Mouse (Mus musculus): ENCODE data around the gene Sppl2a. TPM values are rescaled to one million over a fixed set of nuclear protein-coding genes. Genes with fewer than 3 reads are reported as not detected.

The Sppl2a gene
- 29.0 and 32.8 TPM in 2 replicates for polyA plus RNA-seq (2015; fragmentation: Nextera tagmentation; extraction: Ambion mirVana)

DNA sequence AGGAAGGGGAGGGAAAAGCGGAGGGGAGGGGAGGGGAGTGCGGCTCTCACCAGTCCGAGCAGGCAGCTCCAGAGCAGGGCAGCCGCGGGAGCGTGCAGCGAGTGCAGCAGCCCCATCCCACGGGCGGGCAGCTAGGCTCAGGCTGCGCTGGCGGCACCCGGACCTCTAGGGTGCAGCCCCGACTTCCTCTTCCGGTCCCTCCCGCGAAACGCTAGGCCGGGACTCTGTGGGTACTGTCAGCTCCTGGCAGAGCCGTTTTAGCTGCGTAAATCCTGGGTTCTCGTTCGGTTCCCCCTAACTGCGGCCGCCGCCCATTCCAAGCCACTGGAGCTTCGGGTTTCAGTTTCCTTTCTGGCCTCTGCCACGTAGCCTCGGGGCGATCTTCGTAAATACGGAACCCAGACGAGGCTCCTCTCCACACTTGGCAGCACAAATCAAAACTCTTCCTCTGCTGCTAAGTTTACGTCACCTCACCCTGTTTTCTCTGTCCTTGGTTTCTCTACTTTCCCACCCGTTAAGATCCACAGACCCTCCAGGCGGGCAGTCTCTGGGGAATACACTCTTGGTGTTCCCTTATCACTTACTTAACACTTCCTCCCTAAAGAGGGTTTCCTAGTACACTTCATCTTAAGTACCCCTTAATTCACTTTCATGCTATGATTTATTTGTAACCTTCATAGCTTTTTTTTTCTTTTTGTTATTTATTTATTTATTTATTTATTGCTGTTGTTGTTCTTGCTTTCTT lies at the start of gene Sppl2a:
Gene Sppl2a (minus strand): TSS at position 339 of the 745 bp plus-strand sequence.

DNA sequence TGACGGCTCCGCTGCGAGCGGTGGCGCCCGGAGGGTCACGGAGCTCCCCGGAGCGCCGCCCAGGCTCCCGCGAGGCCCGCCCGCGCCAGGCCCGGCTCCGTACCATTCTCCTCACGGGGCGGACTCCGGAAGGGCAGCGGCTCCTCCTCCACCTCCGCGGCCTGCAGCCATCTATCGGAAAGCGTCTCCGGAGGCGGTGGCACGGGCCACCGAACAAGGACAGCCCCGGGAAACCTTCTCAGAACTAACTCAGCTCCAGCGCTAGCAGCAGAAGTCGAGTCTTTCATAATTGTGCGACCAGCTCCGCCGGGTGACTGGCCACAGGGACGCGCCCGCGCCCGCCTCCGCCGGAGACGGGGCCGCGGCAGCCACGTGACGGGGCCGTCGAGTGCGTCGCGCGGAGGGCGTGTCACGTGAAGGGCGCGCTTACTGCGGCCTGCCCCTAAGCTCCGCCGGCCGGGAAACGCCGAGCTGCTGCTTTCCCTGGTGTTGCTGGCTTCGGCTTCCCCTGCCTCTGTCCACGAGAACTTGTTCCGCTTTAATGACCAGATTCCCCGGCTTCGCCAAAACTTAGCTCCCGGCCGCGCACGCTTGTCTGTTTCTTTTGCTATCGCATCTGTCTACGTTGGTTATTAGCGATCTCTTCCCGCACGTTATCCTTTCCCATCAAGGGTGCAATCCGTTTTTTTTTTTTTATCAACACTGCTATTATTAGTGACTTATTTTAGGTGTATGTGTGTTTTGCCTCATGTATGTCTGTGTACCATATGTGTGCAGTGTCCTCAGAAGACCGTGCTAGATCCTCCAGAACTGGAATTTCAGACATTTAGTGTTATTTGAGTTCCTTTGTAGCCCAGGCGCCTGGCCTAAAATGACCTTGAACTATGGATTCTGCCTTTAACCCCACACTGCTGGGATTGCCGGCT lies 56.9 kb downstream of the Sppl2a start, which contains the start of gene Trpm7:
Gene Trpm7 (minus strand): TSS at position 360 of the 926 bp plus-strand sequence.

Small RNA genes within 50 kb of the gene (microRNA-seq; reads per million reads assigned to microRNA genes)
- gene Mir3473g = 0 reads per million in 2 experiments

Other genes with a start within 250 kb of the Sppl2a start
- 17.4 and 17.7 TPM in 2 replicates for gene Usp8, start 225.9 kb downstream of the Sppl2a start, polyA plus RNA-seq (2015; fragmentation: Nextera tagmentation; extraction: Ambion mirVana)
- 1.2 and 1.6 TPM in 2 replicates for gene Usp50, start 149.8 kb downstream of the Sppl2a start, polyA plus RNA-seq (2015; fragmentation: Nextera tagmentation; extraction: Ambion mirVana)
- 21.1 and 21.5 TPM in 2 replicates for gene Trpm7, start 57.0 kb downstream of the Sppl2a start, polyA plus RNA-seq (2015; fragmentation: Nextera tagmentation; extraction: Ambion mirVana)
- gene Ap4e1, start 75.5 kb upstream of the Sppl2a start, polyA plus RNA-seq (2015; fragmentation: Nextera tagmentation; extraction: Ambion mirVana) = 5.2 and 6.1 TPM in 2 replicates
- gene Blvra, start 137.4 kb upstream of the Sppl2a start, polyA plus RNA-seq (2015; fragmentation: Nextera tagmentation; extraction: Ambion mirVana) = 24.0 and 30.8 TPM in 2 replicates
- gene Ncaph, start 200.7 kb upstream of the Sppl2a start, polyA plus RNA-seq (2015; fragmentation: Nextera tagmentation; extraction: Ambion mirVana) = 14.4 and 16.8 TPM in 2 replicates
- gene Itpripl1, start 210.2 kb upstream of the Sppl2a start, polyA plus RNA-seq (2015; fragmentation: Nextera tagmentation; extraction: Ambion mirVana) = 9.9 and 12.2 TPM in 2 replicates

All from skeletal muscle tissue, postnatal 0 days (tissue).